Mouse (Mus musculus) hindbrain, embryonic 14.5 days (tissue): Measurements from ENCODE around the gene Tle4. TPM values are rescaled to one million over a fixed set of nuclear protein-coding genes. Genes with fewer than 3 reads are reported as not detected.
"Not testable (repeated sequence)": the region's sequence is repeated elsewhere in the genome, so short reads cannot be mapped to it uniquely, and the experiment has no call there.

ENCODE experiments used
- ATAC-seq: fragments of 200-750 bp; cut with Nextera tagmentation; 2 replicates; pipeline ENCODE4 v1.8.0; 2017; ENCODE audit warnings: moderate number of reproducible peaks, mild to moderate bottlenecking, moderate TSS enrichment, moderate library complexity; ENCODE audit not compliant: low FRiP score
- DNase-seq: peaks from one replicate; pipeline ENCODE4 v3.0.0-alpha.2; 2015; ENCODE audit warnings: low spot score
- H3K27ac ChIP-seq: fragments of 300-500 bp; sonication (generic); 2 replicates; pipeline ENCODE4 v1.5.1; 2014; ENCODE audit warnings: mild to moderate bottlenecking, moderate library complexity
- H3K27me3 ChIP-seq: fragments of 300-500 bp; sonication (generic); 2 replicates; pipeline ENCODE4 v1.6.1; 2014; ENCODE audit warnings: mild to moderate bottlenecking, low read length, mixed read lengths; ENCODE audit not compliant: control insufficient read depth, insufficient read depth
- H3K36me3 ChIP-seq: fragments of 300-500 bp; sonication (generic); replicated peaks from 2 replicates; pipeline ENCODE4 v1.6.1; 2014; ENCODE audit not compliant: control insufficient read depth, insufficient read depth
- H3K4me1 ChIP-seq: fragments of 300-500 bp; sonication (generic); replicated peaks from 2 replicates; pipeline ENCODE4 v1.6.1; 2014; ENCODE audit warnings: antibody characterized with exemption, low read length, mixed read lengths; ENCODE audit not compliant: control insufficient read depth, insufficient read depth
- H3K4me2 ChIP-seq: fragments of 300-500 bp; sonication (generic); replicated peaks from 2 replicates; pipeline ENCODE4 v1.6.1; 2014; ENCODE audit warnings: mild to moderate bottlenecking, moderate library complexity
- H3K4me3 ChIP-seq: fragments of 300-500 bp; sonication (generic); replicated peaks from 2 replicates; pipeline ENCODE4 v1.5.1; 2014; ENCODE audit warnings: mild to moderate bottlenecking, low read length
- H3K9ac ChIP-seq: fragments of 300-500 bp; sonication (generic); 2 replicates; pipeline ENCODE4 v1.6.1; 2014
- H3K9me3 ChIP-seq: fragments of 300-500 bp; sonication (generic); 2 replicates; pipeline ENCODE4 v1.6.1; 2016; ENCODE audit warnings: low read length; ENCODE audit not compliant: control insufficient read depth
- WGBS: fragments of 180-500 bp; shearing (Covaris S2); extraction: QIAGEN DNeasy Blood & Tissue Kit; methylation state at CpG from one replicate; pipeline ENCODE4 v1.1.7; 2014; 5-methylcytosine and 5-hydroxymethylcytosine counted together
- polyA plus RNA-seq: library from polyadenylated mRNA; unstranded; fragments of >200 nt; fragmentation: Nextera tagmentation; extraction: Ambion mirVana; gene quantifications from 2 replicates; pipeline ENCODE4 v1.2.1, GENCODE M21; 2014

Gene Tle4
- polyA plus RNA-seq, result 25.4 and 26.8 TPM in 2 replicates

DNA sequence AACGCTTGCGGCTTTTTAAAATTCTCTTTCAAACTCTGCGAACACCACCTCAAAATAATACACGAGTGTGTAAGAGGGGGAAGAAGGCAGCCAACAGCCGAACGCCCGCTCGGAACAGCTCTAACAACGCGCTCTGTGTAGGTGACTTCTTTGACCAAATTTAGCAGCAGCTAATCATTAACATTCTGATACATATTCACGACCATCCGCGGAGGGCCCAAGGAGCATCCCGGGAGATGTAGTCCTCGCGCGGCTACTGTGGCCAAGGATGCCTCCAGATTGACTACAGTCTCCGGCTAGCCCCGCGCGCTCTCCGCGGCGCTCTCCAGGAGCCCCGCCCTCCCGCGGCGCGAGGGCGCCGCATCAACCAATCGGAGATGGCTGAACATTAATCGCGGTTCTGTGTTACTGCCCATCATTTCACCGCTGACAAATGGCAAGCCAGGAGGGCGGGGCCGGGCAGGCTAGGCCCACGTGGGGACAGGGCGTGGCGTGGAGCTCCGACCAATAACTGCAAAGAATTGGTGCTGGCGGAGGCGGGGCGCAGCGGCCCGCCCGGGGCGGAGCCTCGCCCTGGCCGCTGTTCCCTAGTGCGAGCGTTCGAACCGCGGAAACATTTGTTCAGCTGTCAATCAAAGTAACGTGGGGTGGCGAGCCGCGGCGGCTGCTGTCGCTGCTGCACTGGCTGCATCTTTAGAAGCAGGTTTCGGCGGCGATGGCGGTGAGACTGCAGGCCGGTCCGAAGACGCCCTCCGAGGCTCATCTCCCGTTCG, at the start of gene Tle4:
Gene Tle4 (minus strand): TSS at position 135 of the 773 bp plus-strand sequence.
- peak; percentile 97 for ATAC-seq
- DNase-seq, result peak; percentile 100
- H3K4me1 ChIP-seq, result peaks cover 19% of the 10 kb centered on the region
- H3K9ac ChIP-seq, result peak within 1 kb of the TSS; percentile 96
- no peaks in the 10 kb centered on the region for H3K9me3 ChIP-seq
- no peaks in the 10 kb centered on the region for H3K36me3 ChIP-seq
- WGBS, result under 1% methylated on average over 71 of the region's 71 CpGs
- no peaks in the 10 kb centered on the region for H3K27me3 ChIP-seq
- H3K4me3 ChIP-seq, result peak within 1 kb of the TSS; percentile 76
- H3K27ac ChIP-seq, result peak within 1 kb of the TSS; percentile 97
- H3K4me2 ChIP-seq, result peak within 1 kb of the TSS; percentile 71

DNA sequence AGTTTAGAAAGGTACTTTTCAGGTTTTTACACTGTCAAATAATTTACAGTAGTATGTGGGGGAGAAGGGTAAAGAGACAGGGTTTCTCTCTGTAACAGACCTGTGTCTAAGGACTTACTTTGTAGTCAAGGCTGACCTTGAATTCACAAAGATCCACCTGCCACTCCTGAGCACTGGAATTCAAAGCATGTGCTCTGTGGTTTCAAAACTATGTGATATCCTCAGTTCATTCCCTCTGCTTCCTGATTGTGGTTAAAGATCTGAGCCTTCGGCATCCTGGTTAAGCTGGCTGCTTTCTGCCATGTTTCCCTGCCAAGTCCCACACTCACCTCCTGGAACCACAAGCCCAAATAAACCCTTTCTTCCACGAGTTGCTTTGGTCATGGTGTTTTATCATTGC, 47.8 kb upstream of the Tle4 start:
- Histone ChIP-seq H3K27me3 (no peaks in the 10 kb centered on the region), H3K4me1 (no peaks in the 10 kb centered on the region), H3K4me3 (no peak overlapping the region), H3K36me3 (no peaks in the 10 kb centered on the region), H3K9me3 (no peaks in the 10 kb centered on the region), H3K9ac (no peak overlapping the region), H3K4me2 (no peak overlapping the region), H3K27ac (no peak overlapping the region)
- DNase-seq (no peak), ATAC-seq (no peak)
- WGBS, result 77% methylated on average over 2 of the region's 2 CpGs

DNA sequence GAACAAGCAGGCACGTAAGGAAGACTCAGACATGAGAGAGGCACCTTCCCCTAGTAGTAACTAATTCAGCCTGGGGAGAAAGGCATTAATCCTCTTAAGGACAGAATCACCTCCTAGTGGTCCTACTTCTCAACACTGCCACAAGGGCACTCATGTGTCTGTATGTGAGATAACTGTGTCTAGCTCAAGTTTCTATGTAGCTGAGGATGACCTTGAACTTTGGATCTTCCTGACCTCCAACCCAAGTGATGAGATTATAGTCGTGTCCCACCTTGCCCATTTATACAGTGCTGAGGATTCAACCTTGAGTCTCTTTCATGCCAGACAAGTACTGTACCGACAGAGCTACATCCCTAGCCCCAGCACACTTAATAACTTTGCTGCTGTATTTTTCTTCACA, 46.9 kb upstream of the Tle4 start:
- H3K4me2 ChIP-seq, result no peak overlapping the region
- WGBS, result 84% methylated on average over 3 of the region's 3 CpGs
- H3K9me3 ChIP-seq, result no peaks in the 10 kb centered on the region
- no peak for ATAC-seq
- DNase-seq, result no peak
- no peaks in the 10 kb centered on the region for H3K27me3 ChIP-seq
- no peak overlapping the region for H3K9ac ChIP-seq
- no peaks in the 10 kb centered on the region for H3K4me1 ChIP-seq
- H3K4me3 ChIP-seq, result no peak overlapping the region
- no peak overlapping the region for H3K27ac ChIP-seq
- no peaks in the 10 kb centered on the region for H3K36me3 ChIP-seq

DNA sequence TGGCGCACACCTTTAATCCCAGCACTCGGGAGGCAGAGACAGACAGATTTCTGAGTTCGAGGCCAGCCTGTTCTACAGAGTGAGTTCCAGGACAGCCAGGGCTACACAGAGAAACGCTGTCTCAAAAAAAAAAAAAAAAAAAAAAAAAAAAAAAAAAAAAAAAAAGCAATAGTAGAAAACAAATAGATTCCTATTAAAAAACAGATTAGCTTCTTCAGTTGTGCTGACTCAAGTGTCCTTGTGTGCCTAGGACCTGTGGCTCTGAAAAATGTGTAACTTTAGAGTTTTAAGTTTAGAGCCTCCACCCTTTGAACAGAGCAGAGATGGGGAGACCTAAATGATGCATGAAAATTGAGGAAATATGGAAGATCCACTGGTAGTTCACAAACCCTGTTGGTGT, 45.2 kb upstream of the Tle4 start:
- not testable (repeated sequence) for ATAC-seq, H3K27me3 ChIP-seq
- 95% methylated on average over 4 of the region's 4 CpGs for WGBS

DNA sequence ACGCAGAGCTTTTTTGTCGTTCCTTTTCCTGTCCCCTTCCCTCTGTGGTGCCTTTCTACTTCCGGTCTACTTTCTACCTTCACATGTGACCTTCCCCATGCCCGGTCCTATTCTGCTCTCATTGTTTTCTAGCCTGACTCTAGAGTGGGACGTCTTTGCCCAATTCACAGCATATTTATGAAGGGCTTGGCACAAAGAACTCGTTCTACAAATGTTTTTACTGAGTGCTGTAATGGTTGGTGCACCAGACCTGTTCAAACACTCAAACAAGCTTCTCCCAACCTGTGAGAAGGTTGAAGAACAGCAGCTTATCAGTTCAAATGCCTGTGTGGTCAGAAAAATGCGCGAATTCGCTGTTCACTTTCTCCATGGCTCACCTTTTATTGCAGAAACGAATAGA, 44.8 kb upstream of the Tle4 start:
- Histone ChIP-seq H3K9me3 (no peaks in the 10 kb centered on the region), H3K27me3 (no peaks in the 10 kb centered on the region), H3K27ac (no peak overlapping the region), H3K4me1 (no peaks in the 10 kb centered on the region), H3K36me3 (no peaks in the 10 kb centered on the region), H3K4me3 (no peak overlapping the region), H3K4me2 (no peak overlapping the region), H3K9ac (no peak overlapping the region)
- DNase-seq, result no peak
- no peak for ATAC-seq
- WGBS, result 87% methylated on average over 10 of the region's 10 CpGs

More for the DNA sequence above, 45.2 kb upstream of the Tle4 start:
- H3K27ac ChIP-seq, H3K4me3 ChIP-seq, H3K9me3 ChIP-seq, H3K9ac ChIP-seq, H3K4me1 ChIP-seq, H3K36me3 ChIP-seq, H3K4me2 ChIP-seq, DNase-seq: not testable (repeated sequence)

DNA sequence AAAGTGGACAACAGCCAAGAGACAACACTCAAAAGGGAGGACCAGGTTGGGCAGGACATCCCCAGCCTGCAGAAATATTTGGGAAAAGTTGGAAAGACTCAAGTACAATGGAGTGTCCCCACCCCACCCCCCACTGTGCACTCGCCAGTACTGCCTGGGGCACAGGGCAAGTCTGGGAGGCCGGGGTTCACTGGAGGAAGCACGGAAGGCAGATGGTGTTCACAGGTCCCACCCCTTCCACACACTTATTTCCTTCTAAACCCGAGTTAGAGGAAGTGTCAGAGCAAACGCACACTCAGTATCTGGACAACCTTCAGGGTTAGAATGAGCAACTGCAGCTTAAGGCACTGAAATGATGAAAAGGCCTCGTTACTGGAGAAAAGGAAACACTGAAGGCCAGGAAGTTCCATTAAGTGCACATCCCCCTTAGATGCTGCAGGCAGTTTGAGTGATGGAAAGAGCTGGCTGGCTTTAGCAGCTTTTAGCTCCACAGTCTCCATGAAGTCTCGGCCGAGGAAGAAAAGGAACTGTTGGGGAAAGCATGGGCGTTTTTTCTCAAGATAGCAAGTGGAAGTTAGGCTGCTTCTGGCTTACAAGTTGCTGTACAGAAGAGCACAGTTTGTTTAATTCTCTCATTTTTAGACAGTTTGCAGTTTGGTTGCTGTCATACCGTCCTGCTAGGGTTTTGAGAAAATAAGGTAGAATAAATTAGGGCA, 37.5 kb upstream of the Tle4 start:
- Histone ChIP-seq H3K36me3 (no peaks in the 10 kb centered on the region), H3K9me3 (no peaks in the 10 kb centered on the region)
- DNase-seq, result no peak

DNA sequence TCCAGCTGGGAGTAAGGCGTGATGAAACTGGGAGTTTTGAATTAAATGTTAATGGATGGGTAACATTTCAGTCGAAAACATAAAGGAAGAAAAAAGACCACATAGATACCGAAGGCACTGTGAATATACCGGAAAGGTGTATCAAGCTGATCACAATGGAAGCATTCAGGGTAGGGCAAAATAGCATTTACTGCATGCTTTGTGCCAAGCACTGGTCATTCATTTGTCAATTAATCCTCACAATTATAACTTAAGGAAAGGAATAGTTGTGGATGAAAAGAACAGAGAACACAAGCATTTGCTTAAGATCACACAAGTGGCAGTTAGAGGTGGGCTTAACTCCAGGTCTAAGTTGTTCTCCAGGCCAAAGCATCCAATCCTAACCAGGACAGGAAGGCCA, 25.5 kb upstream of the Tle4 start:
- Histone ChIP-seq H3K27me3 (no peaks in the 10 kb centered on the region), H3K4me1 (no peaks in the 10 kb centered on the region), H3K36me3 (no peaks in the 10 kb centered on the region), H3K4me3 (no peak overlapping the region), H3K4me2 (no peak overlapping the region), H3K9ac (no peak overlapping the region), H3K27ac (no peak overlapping the region), H3K9me3 (no peaks in the 10 kb centered on the region)
- DNase-seq (no peak), ATAC-seq (no peak)
- 66% methylated on average over 4 of the region's 4 CpGs for WGBS

More for the DNA sequence above, 37.5 kb upstream of the Tle4 start:
- no peak overlapping the region for H3K4me3 ChIP-seq
- no peaks in the 10 kb centered on the region for H3K27me3 ChIP-seq
- H3K4me2 ChIP-seq, result no peak overlapping the region
- ATAC-seq, result no peak
- H3K9ac ChIP-seq, result no peak overlapping the region
- H3K4me1 ChIP-seq, result no peaks in the 10 kb centered on the region
- WGBS, result 58% methylated on average over 10 of the region's 10 CpGs
- no peak overlapping the region for H3K27ac ChIP-seq

DNA sequence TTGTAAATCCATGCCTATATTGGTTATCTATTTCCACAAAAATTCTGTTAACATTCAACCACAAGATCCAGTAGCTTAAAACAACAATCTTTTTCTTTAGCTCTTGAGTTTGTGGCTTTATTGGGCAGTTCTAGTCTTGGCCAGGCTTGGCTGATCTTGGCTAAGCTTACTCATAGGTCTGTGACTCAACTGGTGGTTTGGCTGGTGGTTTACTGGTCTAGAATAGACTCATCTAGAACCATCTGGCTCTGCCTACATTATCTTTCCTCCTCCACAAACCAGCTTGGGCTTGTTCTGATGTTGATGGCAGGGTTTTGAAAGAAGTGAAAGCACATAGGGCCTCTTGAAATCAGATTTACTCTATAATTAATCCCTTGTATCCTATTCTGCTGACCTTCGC, 22.7 kb upstream of the Tle4 start:
- Histone ChIP-seq H3K4me3 (no peak overlapping the region), H3K27ac (no peak overlapping the region), H3K4me2 (no peak overlapping the region), H3K9ac (no peak overlapping the region), H3K27me3 (no peaks in the 10 kb centered on the region), H3K9me3 (no peaks in the 10 kb centered on the region), H3K4me1 (no peaks in the 10 kb centered on the region), H3K36me3 (no peaks in the 10 kb centered on the region)
- DNase-seq (no peak), ATAC-seq (no peak)
- 93% methylated on average over 1 of the region's 1 CpGs for WGBS

DNA sequence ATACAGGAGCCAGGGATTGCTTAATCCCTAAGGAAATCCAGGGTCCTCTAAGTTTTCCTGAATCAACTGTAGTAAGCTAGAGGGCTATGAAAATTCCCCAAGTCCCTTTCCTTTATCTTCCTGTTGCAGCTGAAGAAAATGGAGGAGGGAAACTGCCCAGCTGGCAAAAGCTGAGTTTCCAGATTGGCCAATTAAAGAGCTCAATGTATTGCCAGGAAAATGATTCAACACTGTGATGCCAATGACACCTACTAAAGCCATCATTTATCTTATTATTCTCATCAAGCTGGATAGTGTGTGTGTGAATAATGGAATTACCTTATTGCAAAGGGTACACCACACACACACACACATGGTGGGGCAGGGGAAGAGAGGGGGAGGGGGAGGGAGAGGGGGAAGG, 22.0 kb upstream of the Tle4 start:
- Histone ChIP-seq H3K4me1 (no peaks in the 10 kb centered on the region), H3K9ac (no peak overlapping the region), H3K9me3 (no peaks in the 10 kb centered on the region), H3K27me3 (no peaks in the 10 kb centered on the region), H3K4me3 (no peak overlapping the region), H3K27ac (no peak overlapping the region), H3K4me2 (no peak overlapping the region), H3K36me3 (no peaks in the 10 kb centered on the region)
- no peak for DNase-seq
- ATAC-seq, result no peak
